Mouse (Mus musculus) myocyte (in vitro differentiated cells): ENCODE data around the gene Zscan26.

Experiments used
- E2F4 ChIP-seq: IDR thresholded peaks from one replicate; pipeline ENCODE4 v1.6.1; 2011; ENCODE audit warnings: mild to moderate bottlenecking, control low read depth, moderate library complexity; ENCODE audit not compliant: insufficient read depth
- POLR2A ChIP-seq: IDR thresholded peaks from one replicate; pipeline ENCODE4 v1.6.1; 2011; ENCODE audit warnings: low read depth, mild to moderate bottlenecking, control low read depth, moderate library complexity; ENCODE audit not compliant: insufficient read length

DNA sequence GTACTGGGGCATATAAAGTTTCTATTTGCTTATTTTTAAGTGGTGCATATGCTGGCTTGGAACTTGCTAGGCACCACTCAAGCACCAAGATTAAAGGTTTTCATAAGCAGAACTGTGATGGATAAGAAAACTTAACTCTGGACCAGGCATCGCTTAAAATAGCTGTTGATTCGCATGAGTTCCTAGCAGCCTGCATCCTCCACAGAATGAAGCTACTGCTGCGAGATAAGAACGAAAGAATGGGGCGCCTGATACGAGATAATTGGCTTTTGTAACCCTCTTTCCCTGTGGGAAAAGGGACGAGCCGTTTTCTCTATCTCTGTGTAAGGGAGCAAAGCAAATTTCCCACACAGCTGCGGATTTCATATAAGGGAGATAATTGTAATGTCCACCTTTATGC lies 15.6 kb upstream of the Zscan26 start:
- TF ChIP-seq POLR2A (no peak), E2F4 (no peak)
